Mouse (Mus musculus) heart, postnatal 0 days (tissue): Measurements from ENCODE around the gene 5730455P16Rik.

Experiments
- CTCF ChIP-seq: IDR thresholded peaks from 2 replicates; pipeline ENCODE4 v1.5.1; 2016; ENCODE audit warnings: antibody characterized with exemption, control low read depth, low read depth
- EP300 ChIP-seq: IDR thresholded peaks from 2 replicates; pipeline ENCODE4 v1.6.1; 2016; ENCODE audit warnings: antibody characterized with exemption, low read depth

DNA sequence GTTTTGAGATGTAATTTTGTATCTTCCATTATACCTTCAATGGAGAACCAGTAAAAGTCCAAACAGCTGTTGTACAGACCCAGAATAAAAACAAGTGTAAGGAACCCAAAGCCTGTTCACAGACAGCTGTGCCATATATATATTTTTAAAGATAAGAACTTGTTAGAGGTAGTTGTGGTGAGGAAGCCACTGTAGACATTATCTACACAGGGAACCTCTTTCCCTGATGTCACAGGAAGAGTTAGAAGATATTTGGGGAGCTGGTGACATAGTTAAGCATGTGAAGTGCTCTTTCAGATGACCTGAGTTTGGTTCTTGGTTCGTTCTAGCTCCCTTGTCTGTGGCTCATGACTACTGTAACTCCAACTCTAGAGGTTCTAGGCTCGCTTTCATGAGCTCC is 46.9 kb upstream of the 5730455P16Rik start:
- TF ChIP-seq CTCF (no peak), EP300 (no peak)
